Mouse (Mus musculus) MEL (cell line): Measurements from ENCODE around the gene Swsap1. TPM values are rescaled to one million over a fixed set of nuclear protein-coding genes. Genes with fewer than 3 reads are reported as not detected.
A peak's percentile ranks its signal among the peaks of the same experiment; 100 is the strongest.

Source experiments
- DNase-seq: peaks from one replicate; pipeline ENCODE4 v3.0.0; 2011; ENCODE audit warnings: low read depth, low spot score
- H3K27ac ChIP-seq: 2 replicates; pipeline ENCODE4 v1.5.1; 2012; ENCODE audit warnings: low read depth, mild to moderate bottlenecking, control low read depth, low read length, moderate library complexity; ENCODE audit not compliant: control insufficient read depth
- H3K27me3 ChIP-seq, 2 experiments: fragments of 150-350 bp in 1 of 2; sonication (generic) in 1 of 2; 2 replicates each; pipeline ENCODE4 v1.6.1; 2012; ENCODE audit warnings: low read length in 2 of 2, mild to moderate bottlenecking in 2 of 2, improper control_type of control experiment in 1 of 2, moderate library complexity in 1 of 2; ENCODE audit not compliant: insufficient read depth in 2 of 2, control insufficient read depth in 1 of 2
- H3K36me3 ChIP-seq, 2 experiments: 2 replicates each; pipeline ENCODE4 v1.6.1; 2012 to 2014; ENCODE audit warnings: low read length in 2 of 2, improper control_type of control experiment in 1 of 2, inconsistent platforms in 1 of 2, mild to moderate bottlenecking in 1 of 2; ENCODE audit not compliant: insufficient read depth in 2 of 2, control insufficient read depth in 1 of 2
- H3K4me1 ChIP-seq, 2 experiments: fragments of 150-350 bp in 1 of 2; sonication (generic) in 1 of 2; 2 replicates each; pipeline ENCODE4 v1.6.1; 2012; ENCODE audit warnings: low read length in 2 of 2, improper control_type of control experiment in 1 of 2, mild to moderate bottlenecking in 1 of 2; ENCODE audit not compliant: insufficient read depth in 2 of 2, control insufficient read depth in 1 of 2
- H3K4me3 ChIP-seq, 2 experiments: fragments of 150-350 bp in 1 of 2; sonication (generic) in 1 of 2; 2 replicates each; pipeline ENCODE4 v1.5.1; 2012; ENCODE audit warnings: low read depth in 2 of 2, low read length in 2 of 2, mild to moderate bottlenecking in 2 of 2, moderate library complexity in 2 of 2, control low read depth in 1 of 2, improper control_type of control experiment in 1 of 2; ENCODE audit not compliant: control insufficient read depth in 1 of 2, insufficient read depth in 1 of 2
- H3K79me2 ChIP-seq: 2 replicates; pipeline ENCODE4 v1.6.1; 2012; ENCODE audit warnings: mild to moderate bottlenecking, low read length, moderate library complexity; ENCODE audit not compliant: control insufficient read depth, poor library complexity, insufficient read depth
- H3K9ac ChIP-seq: 2 replicates; pipeline ENCODE4 v1.6.1; 2012; ENCODE audit warnings: low read depth, mild to moderate bottlenecking, control low read depth, low read length, moderate library complexity; ENCODE audit not compliant: control insufficient read depth, poor library complexity, severe bottlenecking
- H3K9me3 ChIP-seq: fragments of 150-350 bp; sonication (generic); replicated peaks from 2 replicates; pipeline ENCODE4 v1.6.1; 2012; ENCODE audit warnings: mild to moderate bottlenecking, low read length, improper control_type of control experiment, moderate library complexity; ENCODE audit not compliant: insufficient read depth
- CTCF ChIP-seq, 3 experiments: IDR thresholded peaks in 2 of 3; conservative IDR thresholded peaks in 1 of 3; 2 replicates each; pipeline ENCODE4 v1.5.1; 2011 to 2012; ENCODE audit warnings: low read length in 3 of 3, low read depth in 2 of 3, mild to moderate bottlenecking in 2 of 3, improper control_type of control experiment in 1 of 3, inconsistent platforms in 1 of 3, mixed read lengths in 1 of 3, moderate library complexity in 1 of 3; ENCODE audit not compliant: control insufficient read depth in 1 of 3, insufficient read depth in 1 of 3, poor library complexity in 1 of 3, severe bottlenecking in 1 of 3
- EP300 ChIP-seq, 2 experiments: IDR thresholded peaks; 2 replicates each; pipeline ENCODE4 v1.6.1; 2011; ENCODE audit warnings: improper control_type of control experiment in 2 of 2, low read length in 2 of 2, low read depth in 1 of 2, mild to moderate bottlenecking in 1 of 2
- MXI1 ChIP-seq: IDR thresholded peaks from 2 replicates; pipeline ENCODE4 v1.6.1; 2011; ENCODE audit warnings: mild to moderate bottlenecking, low read depth, low read length, improper control_type of control experiment
- MYB ChIP-seq: IDR thresholded peaks from 2 replicates; pipeline ENCODE4 v1.6.1; 2011; ENCODE audit warnings: mild to moderate bottlenecking, low read depth, low read length, improper control_type of control experiment
- POLR2AphosphoS5 ChIP-seq: IDR thresholded peaks from 2 replicates; pipeline ENCODE4 v1.6.1; 2012; ENCODE audit warnings: low read depth, borderline replicate concordance, mild to moderate bottlenecking, inconsistent platforms, low read length, moderate library complexity, mixed read lengths
- RAD21 ChIP-seq: IDR thresholded peaks from 2 replicates; pipeline ENCODE4 v1.6.1; 2011; ENCODE audit warnings: mild to moderate bottlenecking, low read depth, low read length, improper control_type of control experiment
- TBP ChIP-seq: IDR thresholded peaks from 2 replicates; pipeline ENCODE4 v1.8.0; 2011; ENCODE audit warnings: low read depth, low read length, improper control_type of control experiment
- USF1 ChIP-seq: IDR thresholded peaks from 2 replicates; pipeline ENCODE4 v1.6.1; 2014; ENCODE audit warnings: low read depth, mild to moderate bottlenecking, inconsistent platforms, low read length, improper control_type of control experiment, moderate library complexity
- ZC3H11A ChIP-seq: IDR thresholded peaks from 2 replicates; pipeline ENCODE4 v1.6.1; 2012; ENCODE audit warnings: low read depth, mild to moderate bottlenecking, inconsistent platforms, low read length, improper control_type of control experiment
- polyA plus RNA-seq, 2 experiments: library from polyadenylated mRNA; stranded (reverse) in 1 of 2; unstranded in 1 of 2; fragments of >175 nt in 1 of 2; fragments of >200 nt in 1 of 2; gene quantifications; 2 replicates each; pipeline versions ENCODE4 v1.2.1 to v1.2.4; 2012; ENCODE audit warnings: low replicate concordance in 2 of 2, low read depth in 1 of 2; ENCODE audit not compliant: insufficient read length in 2 of 2, insufficient read depth in 1 of 2, missing spikeins in 1 of 2
- total RNA-seq: library from RNA; depleted of rRNA; stranded (reverse); fragments of 300-350 nt; gene quantifications from 2 replicates; pipeline ENCODE4 v1.2.3, GENCODE M21; 2012

The Swsap1 gene
- total and polyA plus RNA-seq, 3 experiments: 17.2 to 19.3 TPM; not detected in 1

DNA sequence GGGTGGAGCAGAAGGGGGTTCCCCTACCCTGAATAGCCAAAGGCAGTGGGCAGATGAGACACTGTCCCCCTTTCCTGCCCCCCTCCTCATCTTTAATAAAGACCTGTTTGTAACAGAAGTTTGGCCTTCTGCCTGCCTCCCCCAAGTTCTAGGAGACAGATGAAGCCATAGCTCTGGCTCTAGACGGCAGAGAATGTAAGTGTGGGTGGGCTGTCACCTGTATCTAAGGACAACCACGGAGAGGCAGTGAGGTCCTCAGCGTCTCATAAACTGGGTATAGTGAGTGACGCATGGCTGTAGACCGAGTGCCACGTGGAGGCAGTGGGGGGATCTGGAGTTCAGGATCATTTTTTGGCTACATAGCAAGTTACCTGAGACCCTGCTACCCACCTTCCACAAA lies 6.8 kb upstream of the Swsap1 start:
- no peak for TF ChIP-seq TBP
- TF ChIP-seq ZC3H11A: no peak
- TF ChIP-seq MXI1: no peak
- no peak for TF ChIP-seq MYB
- Histone ChIP-seq H3K27me3 (no peaks in the 10 kb centered on the region), H3K79me2 (no peaks in the 10 kb centered on the region), H3K36me3 (peaks cover 0 to 6% of the 10 kb centered on the region in 2 experiments; a peak in 2 of 4 replicates), H3K4me3 (no peak overlapping the region), H3K27ac (no peak overlapping the region), H3K9me3 (no peaks in the 10 kb centered on the region), H3K9ac (no peak overlapping the region), H3K4me1 (peaks cover 0 to 13% of the 10 kb centered on the region in 2 experiments; a peak in 2 of 4 replicates)
- no peak for DNase-seq

DNA sequence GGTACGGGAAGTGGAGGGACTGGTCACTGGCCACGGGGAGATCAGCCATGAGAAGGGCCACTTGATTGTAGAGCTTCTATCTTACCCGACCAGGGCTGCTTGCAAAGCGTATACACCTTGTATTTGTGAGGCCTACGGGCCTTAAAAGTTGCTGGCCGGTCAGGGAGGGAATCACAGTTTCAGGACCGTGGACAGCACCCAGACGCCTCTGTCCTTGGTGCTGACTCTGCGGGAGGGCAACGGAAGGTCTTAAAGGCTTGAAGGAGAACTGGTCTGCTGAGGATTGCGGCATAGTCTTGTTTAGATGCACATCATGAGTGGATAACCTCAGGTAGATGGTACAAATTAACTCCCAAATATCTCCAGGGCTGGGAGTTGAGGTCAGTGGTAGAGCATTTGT lies 5.2 kb upstream of the Swsap1 start:
- Histone ChIP-seq H3K27me3 (no peaks in the 10 kb centered on the region), H3K9ac (no peak overlapping the region), H3K36me3 (peaks cover 0 to 12% of the 10 kb centered on the region in 2 experiments; a peak in 2 of 4 replicates), H3K9me3 (no peaks in the 10 kb centered on the region), H3K4me1 (peaks cover 5 to 20% of the 10 kb centered on the region in 2 experiments)
- peak; percentile 94 for DNase-seq
- TF ChIP-seq RAD21: no peak
- TF ChIP-seq USF1: no peak
- peak; percentile 67; the same call in 1 of the 2 replicates for TF ChIP-seq TBP
- peak in 1 of 3 experiments; percentile 58; a peak in 2 of 6 replicates for TF ChIP-seq CTCF (IDR thresholded peaks at IDR 0.05 in 2 of 3, conservative IDR thresholded peaks at IDR 0.05 in 1 of 3; ENCODE audit: control insufficient read depth in 1 of 3, insufficient read depth in 1 of 3, low read depth in 2 of 3, low read length in 3 of 3, poor library complexity in 1 of 3, severe bottlenecking in 1 of 3)
- TF ChIP-seq, all 39 proteins: peak for 2
- no peak overlapping the region for H3K27ac ChIP-seq
- peaks cover 1% of the 10 kb centered on the region; the same call in 1 of the 2 replicates for H3K79me2 ChIP-seq
- H3K4me3 ChIP-seq: no peak overlapping the region

DNA sequence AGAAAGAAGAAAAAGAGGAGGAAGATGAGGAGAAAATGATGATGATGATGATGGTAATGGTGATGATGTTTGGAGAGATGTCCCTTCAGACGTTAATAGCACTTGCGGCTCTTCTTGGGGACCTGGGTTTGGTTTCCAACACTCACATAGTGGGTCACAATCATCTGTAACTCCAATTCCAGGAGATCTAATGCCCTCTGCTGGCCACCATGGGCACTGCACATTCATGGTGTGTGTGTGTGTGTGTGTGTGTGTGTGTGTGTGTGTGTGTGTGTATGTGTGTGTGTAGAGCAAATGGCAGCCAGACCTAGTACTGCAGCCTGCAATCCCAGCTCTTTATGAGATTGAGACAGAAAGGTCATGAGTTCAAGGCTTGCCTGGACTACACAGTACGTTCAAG lies 3.6 kb upstream of the Swsap1 start:
- peaks cover 1% of the 10 kb centered on the region; the same call in 1 of the 2 replicates for H3K79me2 ChIP-seq
- peak; percentile 79 for DNase-seq
- peaks cover 0 to 11% of the 10 kb centered on the region in 2 experiments; a peak in 2 of 4 replicates for H3K36me3 ChIP-seq
- H3K27me3 ChIP-seq: no peaks in the 10 kb centered on the region
- no peak overlapping the region for H3K27ac ChIP-seq
- no peaks in the 10 kb centered on the region for H3K9me3 ChIP-seq
- TF ChIP-seq EP300 (IDR thresholded peaks at IDR 0.05; ENCODE audit: low read depth in 1 of 2, low read length in 2 of 2) (no peak), CTCF (IDR thresholded peaks at IDR 0.05 in 2 of 3, conservative IDR thresholded peaks at IDR 0.05 in 1 of 3; ENCODE audit: control insufficient read depth in 1 of 3, insufficient read depth in 1 of 3, low read depth in 2 of 3, low read length in 3 of 3, poor library complexity in 1 of 3, severe bottlenecking in 1 of 3) (peak in 1 of 3 experiments; percentile 87; a peak in 2 of 6 replicates), POLR2AphosphoS5 (no peak; the same call in 1 of the 2 replicates)
- no peak overlapping the region for H3K9ac ChIP-seq
- H3K4me3 ChIP-seq: no peak overlapping the region
- H3K4me1 ChIP-seq: peaks cover 7 to 20% of the 10 kb centered on the region in 2 experiments
